Mouse (Mus musculus) adipocyte (in vitro differentiated cells): ENCODE measurements around the gene Slc28a1.
A peak's percentile ranks its signal among the peaks of the same experiment; 100 is the strongest.

Experiments
- DNase-seq: peaks from one replicate; pipeline ENCODE4 v3.0.0-alpha.2; 2016; ENCODE audit warnings: low spot score

The Slc28a1 gene

GRCm38 (mm10) chr7:81114555-81114954 is at the start of gene Slc28a1:
Slc28a1 (plus strand) TSS chr7:81114799.
- DNase-seq, result no peak

DNA sequence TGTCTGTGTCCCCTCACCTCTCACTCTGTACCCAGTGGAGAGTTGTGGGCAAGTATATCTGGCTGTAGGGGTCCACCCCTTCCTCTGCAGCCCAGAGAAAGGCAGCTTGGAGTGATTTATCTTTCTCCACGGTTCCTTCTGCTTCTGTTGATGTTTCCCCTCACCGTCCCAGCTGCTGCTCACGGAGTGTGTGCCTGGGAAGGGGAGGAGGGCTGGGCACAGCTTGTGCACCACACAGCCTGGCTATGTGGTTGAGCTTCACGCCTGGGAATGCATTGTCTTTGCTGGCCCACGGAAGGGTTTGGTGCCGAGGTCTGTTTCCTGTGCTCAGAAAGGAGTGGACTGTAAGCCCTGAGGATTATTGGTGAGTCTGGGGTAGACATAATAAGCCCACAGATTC is 47.9 kb upstream of the Slc28a1 start:
- DNase-seq, result no peak

DNA sequence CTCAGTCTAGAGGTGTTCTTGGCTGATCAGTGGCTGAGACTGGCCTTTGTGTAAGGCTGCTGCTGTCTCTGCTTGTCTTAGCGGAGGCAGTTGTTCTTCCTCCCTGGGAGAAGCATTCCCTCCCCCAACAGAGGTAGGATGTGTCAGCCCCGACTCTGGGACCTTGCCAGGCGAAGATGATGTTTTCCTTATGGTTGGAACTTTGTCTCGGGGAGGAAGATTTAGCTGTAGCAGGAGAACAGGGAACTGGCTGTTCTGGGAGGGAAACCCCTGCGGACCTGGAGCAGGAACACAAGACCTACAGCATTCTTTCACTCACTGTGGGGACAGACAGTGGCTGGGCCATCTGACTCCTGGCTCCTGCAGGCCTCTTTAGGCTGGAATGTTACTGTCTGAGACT is 42.1 kb upstream of the Slc28a1 start:
- no peak for DNase-seq

GRCm38 (mm10) chr7:81073273-81073672 is 41.3 kb upstream of the Slc28a1 start:
- DNase-seq, result no peak

DNA sequence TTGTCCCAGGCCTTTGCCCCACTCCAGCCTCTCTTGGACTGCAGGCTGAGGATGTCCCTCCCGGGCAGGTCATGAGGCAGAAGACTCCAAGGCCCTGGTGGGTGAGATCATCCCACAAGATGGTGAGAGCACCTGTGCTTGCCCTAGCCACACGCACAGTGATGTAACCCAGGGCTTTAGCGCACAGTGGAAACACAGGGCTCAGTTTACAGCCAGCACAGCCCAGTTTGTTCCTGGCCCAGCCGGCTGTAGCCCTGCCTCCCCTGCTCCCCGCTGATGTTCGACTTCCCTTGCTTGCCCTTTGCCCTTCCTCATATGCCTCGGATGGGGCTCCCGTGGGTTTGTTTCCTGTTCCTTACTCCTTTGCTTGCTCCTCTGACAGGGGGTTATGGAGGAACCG is 40.1 kb upstream of the Slc28a1 start:
- no peak for DNase-seq

- no peak for DNase-seq
Observed at GRCm38 (mm10) chr7:81075299-81075698, 39.3 kb upstream of the Slc28a1 start.

DNA sequence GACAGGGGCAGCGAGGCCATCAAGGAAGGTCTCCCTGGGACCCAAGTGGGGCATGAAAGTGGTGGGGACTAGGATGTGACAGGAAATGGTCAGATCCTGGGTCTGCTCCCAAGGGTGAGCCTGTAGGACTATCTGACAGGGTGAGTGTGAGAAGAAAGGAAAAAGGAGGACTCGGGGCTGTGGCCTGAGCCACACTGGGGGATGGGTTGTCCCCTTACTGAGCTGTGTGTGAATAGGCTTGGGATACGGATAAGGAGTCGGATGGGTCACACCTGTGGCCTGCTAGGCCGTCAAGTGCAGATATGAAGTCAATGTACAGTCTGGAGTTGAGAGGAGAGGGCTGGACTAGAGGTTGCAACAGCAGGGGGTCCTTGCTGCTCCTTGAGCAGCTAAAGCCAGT is 38.9 kb upstream of the Slc28a1 start:
- DNase-seq, result no peak

GRCm38 (mm10) chr7:81077009-81077408 is 37.6 kb upstream of the Slc28a1 start:
- no peak for DNase-seq

GRCm38 (mm10) chr7:81078740-81079139 is 35.9 kb upstream of the Slc28a1 start:
- no peak for DNase-seq

- DNase-seq, result no peak
Observed at GRCm38 (mm10) chr7:81093420-81093965, 21.1 kb upstream of the Slc28a1 start.

DNA sequence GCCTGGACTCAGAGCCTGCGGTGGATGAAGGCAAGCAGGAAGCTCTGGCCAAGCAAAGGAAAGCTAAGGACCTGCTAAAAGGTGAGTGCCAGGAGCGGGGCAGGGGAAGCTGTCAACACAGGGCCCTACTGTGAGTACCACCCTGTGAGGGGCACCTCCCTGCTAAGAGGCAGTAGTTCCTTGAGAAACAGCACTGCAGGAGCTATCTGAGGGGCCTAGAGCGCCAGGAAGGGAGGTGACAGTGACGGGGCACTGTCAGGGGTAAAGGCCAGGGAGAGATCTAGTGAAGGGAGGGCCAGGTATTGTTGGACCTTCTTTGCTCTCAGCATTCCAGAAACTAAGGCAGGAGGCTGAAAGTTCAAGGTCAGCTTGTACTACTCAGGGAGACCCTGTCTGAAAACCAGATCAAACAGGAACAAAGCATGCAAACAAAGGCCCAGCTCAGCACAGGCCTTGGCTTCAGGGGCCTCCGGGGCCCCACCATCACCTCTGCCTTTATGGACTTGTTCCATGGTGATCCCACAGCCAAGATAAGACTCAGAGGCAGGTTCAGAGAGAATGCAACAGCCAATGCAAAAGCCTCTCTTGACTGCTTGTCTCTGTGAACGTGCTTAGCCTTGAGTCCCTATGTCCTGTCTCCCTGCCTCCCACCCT is 20.4 kb upstream of the Slc28a1 start:
- no peak for DNase-seq

- no peak for DNase-seq
Observed at GRCm38 (mm10) chr7:81100341-81100740, 14.3 kb upstream of the Slc28a1 start.

GRCm38 (mm10) chr7:81102854-81103253 is 11.7 kb upstream of the Slc28a1 start:
- DNase-seq, result no peak

- no peak for DNase-seq
Observed at GRCm38 (mm10) chr7:81105525-81105924, 9.1 kb upstream of the Slc28a1 start.

- DNase-seq, result no peak
Observed at GRCm38 (mm10) chr7:81108226-81108625, 6.4 kb upstream of the Slc28a1 start.

DNA sequence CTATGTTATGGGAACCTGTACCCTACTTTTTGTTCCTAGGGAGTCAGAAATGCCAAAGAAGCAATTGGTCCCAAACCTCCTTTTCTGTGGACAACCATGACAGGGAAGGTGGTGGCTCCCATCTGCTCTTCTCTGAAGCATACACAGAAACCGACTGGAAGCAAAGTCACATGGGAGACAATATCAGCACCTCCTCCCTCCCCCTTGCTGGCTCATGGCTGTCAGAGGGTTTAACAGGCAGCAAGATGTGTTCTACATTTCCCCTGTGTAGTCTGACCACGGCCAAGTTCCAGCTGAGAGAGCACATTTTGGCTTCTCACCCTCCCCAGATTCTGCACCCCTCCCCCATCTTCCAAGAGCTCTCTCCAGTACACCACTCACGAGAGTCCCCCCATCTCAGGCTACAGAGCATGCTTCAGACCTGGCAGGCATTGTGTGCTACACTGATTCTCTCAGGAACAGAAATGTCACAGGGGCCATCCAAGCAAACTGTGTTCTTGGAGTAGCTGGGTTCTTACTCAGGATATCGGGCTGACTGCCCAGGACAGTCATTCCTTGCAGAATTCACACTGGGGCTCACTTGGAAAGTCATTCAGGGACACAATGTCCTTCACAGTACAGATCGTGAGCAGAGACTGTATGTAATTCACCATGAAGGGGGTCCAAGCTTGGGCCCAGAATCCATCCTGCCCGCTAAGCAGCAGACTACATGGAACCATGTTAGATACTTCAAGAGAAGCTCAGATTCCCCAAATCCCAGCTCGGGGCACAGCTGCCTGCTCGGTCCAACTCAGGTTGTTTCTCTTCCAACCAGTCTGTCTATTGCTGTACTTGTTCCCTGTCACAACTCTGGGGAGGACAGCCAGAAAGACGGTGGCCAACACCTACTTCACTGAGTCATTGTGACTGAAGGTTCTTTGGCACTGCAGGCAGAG is 4.6 kb upstream of the Slc28a1 start:
- peak; percentile 71 for DNase-seq

DNA sequence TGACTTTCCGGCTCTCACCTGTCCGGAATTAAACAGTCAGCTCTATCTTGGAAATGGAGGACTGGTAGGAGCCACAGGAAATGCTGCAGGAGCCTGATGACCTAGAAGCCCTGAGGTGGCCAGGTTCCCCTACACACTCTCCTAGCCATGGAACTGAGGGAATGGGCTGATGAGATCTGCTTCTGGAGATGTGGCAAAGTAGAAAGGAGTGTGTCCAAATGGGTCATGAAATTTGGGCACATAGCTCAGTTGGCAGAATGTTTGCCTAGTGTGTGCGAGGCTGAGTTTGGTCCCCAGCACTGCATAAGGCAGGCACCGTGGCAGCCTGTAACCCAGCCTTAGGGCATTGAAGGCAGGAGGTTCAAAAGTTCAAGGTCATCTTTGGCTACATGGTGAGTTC is 3.8 kb upstream of the Slc28a1 start:
- peak; percentile 16 for DNase-seq

GRCm38 (mm10) chr7:81111729-81112128 is 2.9 kb upstream of the Slc28a1 start:
- peak; percentile 64 for DNase-seq

DNA sequence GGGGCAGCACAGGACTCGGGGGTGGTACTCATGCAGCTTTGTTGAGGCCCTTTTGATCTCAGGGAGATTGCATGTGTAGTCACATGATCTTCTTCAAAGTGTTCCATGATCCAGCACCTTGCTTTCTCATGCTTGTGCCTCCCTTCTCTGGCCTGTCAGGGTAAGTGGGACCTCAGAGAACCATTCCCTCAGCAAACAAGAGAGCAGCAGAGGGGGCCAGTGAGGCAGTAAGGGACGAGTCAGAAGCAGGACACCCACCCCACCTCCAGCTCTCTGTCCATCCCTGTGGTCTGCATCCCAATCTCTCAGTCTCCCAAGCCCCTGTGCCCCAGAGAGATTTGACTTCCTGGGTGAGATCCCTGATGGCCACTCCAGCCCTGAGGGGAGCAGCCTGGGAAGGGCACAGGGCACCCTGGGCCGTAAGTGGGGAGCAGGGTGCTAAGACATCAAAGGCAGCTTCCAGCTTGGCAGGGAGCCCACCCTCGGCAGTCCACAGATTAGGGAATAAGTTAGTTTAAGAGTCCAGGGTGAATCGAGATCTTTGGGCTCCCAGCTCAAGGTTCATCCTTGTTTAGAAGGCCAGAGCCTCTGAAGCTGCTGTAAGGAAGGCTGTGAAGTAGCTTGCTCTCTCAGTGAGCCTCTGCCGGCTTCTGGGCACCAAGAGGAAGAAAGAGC is 1.8 kb upstream of the Slc28a1 start:
- DNase-seq, result no peak

GRCm38 (mm10) chr7:81121099-81121498 is 6.5 kb downstream of the Slc28a1 start:
- no peak for DNase-seq

GRCm38 (mm10) chr7:81122808-81123207 is 8.2 kb downstream of the Slc28a1 start:
- no peak for DNase-seq

DNA sequence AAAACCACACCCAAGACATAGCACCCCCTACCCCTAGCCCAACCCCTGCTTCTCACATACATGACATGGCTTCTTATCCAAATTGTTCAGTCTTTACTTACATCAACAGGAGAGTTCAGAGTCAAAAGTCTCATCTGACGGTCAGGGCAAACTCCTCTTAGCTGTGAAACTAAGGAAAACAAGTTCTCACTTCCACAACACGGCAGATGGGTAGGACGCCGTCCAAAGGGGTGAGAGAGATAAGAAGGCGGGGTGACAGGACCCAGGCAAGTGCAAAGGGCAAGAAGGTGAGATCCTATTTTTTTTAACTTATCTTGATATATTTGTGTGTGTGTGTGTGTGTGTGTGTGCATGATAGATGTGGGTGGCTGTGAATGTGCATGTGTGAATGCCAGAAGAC is 9.0 kb downstream of the Slc28a1 start:
- no peak for DNase-seq

- no peak for DNase-seq
Observed at GRCm38 (mm10) chr7:81124773-81125172, 10.2 kb downstream of the Slc28a1 start.
